Mouse (Mus musculus) liver, postnatal 0 days (tissue): Measurements from ENCODE around the gene Dyrk1b.

Experiments used
- CTCF ChIP-seq: sonication (generic); IDR thresholded peaks from 2 replicates; pipeline ENCODE4 v1.5.1; 2016; ENCODE audit warnings: antibody characterized with exemption, low read depth
- EP300 ChIP-seq: IDR thresholded peaks from 2 replicates; pipeline ENCODE4 v1.6.1; 2016; ENCODE audit warnings: antibody characterized with exemption, low read depth, mild to moderate bottlenecking

DNA sequence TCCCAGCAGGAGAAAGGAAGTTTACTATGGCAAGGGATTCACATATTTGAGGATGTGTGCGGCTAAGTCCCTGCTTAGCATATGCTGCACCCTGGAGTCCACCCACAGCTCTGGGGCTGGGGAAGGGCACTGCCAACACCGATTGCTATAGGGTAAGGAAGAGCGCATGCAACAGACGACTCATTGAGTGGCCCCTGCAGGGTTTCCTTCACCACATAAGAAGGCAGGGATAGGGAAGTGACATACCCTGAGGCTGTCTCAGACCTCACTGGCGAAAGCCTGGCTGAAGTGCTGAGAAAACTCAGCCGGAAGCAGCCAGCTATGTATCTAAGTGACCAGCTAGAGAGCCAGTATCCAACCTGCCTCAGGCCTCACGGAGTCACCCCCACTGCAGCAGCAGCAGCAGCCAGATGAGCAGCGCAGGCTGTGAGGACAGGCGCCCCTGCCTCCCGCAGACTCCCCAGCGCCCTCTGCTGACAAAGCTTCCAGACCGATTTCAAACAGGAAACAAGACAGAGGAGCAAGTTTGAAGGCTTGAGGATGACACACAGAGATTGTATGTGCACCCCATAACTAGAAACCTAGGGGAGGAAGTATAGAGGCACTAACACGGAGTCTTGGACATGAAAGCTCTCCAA is 27.6 kb upstream of the Dyrk1b start:
- TF ChIP-seq EP300 (no peak), CTCF (peak; percentile 75)
